Mouse (Mus musculus) layer of hippocampus, adult 18-20 months (tissue): ENCODE results near the gene Pde11a. TPM values are rescaled to one million over a fixed set of nuclear protein-coding genes. Genes with fewer than 3 reads are reported as not detected.

Source experiments
- DNase-seq, 2 experiments: peaks; one replicate each; pipeline ENCODE4 v3.0.0; 2022; ENCODE audit warnings: low spot score in 2 of 2
- microRNA-seq, 2 experiments: library from miRNA; unstranded; fragments of <30 nt; microRNA quantifications; one replicate each; pipeline ENCODE4 v1.2.0; 2021
- total RNA-seq, 2 experiments: library from RNA; stranded (reverse); gene quantifications; 2 replicates each; pipeline ENCODE4 v1.2.3; 2021

Pde11a gene
- total RNA-seq, 2 experiments from 2014 or later, result 18.5 to 21.6 TPM

DNA sequence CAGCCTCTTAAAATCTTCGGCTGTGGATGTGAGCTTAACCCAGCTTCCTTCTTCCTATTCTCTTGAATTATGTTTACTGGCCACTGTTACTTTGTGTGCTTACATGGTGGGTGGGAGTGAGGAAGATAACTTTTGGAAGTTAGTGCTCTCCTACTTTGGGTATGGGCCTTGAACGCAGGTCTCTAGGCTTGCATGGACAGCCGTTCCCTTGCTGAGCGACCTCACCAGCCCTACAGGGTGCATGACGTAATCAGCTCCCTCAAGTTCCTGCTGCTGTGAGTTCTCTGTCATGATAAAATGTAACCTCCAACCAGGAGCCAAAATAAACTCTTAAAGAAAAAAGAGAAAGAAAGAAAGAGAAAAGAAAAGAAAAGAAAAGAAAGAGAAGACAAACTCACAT lies 374.5 kb downstream of the Pde11a start:
- no peak for DNase-seq

DNA sequence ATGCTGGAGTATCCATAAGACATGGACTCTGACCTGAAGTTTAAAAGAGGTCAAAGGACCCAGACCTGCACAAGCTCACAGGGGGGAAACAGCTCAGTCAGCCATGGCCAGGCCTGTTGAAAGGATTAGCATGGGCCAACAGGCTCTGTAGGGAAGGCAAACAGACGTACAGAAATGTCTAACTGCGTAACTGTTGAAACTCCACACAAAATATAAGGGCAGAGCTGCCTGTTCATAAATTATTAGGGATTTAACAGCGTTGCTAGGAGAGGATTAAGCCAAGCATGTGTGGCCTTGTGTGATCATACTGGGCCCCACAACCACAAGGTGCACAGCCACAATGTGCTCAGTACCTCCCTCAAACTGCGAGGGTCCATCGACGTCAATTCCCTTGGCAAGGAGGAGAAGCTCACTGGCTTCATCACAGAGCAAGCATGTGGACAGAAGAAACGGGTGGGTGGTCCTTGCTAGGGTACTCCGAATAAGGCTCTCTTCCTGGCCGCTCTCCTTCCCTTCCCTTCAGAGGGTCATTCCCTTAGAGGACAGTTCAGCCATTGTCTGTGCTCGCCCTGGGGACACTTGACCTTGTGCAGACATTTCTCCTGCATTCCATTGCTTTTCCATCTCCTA lies 375.2 kb downstream of the Pde11a start:
- no peak for DNase-seq

DNA sequence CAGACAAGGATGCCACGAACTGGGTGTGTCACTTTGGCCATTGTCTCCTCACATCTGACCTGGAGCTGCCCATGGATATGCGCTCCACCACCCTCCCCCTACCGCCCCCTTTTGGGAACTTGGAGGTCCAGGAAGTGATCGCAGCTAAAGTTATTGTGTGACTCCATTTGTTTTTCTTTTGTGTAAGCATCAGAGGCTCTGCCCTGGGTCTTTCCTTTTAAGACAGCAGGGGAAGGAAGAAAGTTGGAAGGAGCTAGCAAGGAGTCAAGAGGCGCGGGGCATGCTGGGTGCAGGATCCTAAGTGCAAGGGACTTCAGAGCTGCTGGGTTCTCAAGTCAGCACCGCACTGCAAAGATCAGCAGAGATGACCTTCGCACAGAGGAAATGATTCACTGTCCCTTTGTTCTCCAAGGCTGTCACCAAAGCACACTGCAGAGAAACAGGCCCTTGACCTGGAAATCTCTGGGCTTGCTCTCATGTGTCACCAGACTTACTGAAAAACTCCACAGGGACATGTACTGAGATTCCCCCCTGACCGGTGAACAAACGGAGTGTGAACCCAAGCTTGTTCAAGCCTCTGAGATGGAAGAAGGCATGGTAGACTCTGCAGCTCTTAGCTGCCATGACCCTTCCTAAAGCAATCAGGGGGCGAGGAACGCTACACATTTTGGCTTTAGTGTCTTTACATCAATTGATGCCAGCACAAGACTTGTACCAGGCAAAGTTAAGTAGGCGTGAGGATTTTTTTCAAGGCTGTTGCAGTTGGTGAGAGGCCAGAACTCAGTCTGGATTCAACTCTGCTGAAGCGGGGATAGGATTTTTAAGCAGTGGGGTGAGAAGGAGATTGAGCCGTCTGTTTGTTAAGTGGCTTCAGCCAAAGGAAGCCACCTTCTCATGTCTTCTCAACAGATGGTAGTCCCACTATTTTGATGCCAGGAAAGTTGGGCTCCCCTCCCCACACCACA lies 377.9 kb downstream of the Pde11a start:
- peak; percentile 22 to 28 for DNase-seq

DNA sequence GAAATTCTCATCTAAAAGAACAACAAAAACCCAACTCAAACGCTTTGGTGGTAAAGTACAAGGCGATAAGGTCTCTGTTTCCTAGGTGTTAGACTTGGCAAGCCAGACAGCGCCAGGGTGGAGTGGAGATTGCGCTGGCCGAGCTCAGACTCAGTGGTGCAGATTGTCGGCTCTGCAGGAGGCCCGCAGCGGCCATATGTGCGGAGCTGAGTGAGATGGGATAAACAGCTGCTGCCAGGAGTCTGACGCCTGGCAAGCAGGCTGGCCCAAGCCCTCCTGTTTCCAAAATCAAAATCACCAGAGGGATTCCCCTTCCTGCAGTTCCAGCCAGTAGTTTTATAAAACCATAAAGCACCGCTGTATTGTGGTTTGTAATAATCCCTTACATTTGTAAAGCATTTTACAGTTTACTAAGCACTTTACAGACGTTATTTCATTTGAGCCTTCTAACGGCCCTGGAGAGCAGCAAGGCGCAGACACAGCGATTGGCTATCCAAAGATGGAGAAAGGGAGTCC lies 378.7 kb downstream of the Pde11a start:
- peak in 1 of 2 experiments; percentile 14 for DNase-seq

DNA sequence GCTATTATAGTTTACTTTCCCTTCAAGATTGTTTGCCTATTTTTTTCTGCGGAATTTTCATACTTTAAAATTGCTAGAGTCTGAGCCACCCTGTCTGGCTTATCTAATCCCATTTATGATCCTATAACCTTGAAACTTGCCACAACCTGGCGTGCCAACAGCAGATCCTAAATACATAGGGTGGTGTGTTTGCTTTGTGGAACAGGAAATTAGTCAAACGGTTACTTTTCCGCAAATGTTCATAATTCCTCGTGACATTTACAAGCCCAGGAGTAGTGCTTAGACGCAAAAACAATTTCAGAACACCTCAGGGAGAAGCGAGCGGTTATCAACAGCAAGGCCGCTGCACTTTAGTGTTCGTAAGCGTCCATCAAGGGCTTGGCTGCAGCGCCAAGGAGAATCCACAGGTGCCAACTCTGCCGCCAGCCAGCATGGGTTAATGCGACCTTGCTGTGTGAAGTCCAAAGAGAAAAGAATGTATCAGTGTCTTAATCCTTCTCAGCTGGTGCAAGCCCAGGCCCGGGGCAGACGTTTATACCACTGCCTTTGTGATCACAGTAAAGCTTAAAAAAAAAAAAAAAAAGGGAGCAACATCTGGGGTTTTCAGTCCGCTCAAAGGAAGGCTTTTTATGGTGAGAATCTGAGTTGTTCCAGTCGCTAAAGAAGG lies 379.3 kb downstream of the Pde11a start:
- no peak for DNase-seq

DNA sequence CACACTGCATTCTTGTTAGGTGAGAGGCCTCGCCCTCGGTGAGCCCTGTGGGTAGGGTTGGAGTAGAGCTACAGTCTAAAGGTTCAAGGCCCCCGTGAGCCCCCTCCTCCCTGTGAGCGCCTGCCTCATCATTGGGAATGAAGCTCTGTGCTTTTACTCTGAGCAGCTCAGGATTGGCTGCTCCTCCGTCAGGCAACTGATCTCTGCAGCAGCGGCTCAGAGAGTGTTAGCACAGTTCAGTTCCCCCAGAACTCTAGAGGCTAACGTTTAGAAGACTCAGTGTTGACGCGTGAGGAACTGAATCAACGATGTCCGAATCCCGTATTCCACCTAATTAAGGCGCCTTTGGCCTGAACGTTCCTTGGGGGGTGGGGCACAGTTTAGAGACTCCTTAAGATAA lies 382.9 kb downstream of the Pde11a start:
- no peak for DNase-seq

DNA sequence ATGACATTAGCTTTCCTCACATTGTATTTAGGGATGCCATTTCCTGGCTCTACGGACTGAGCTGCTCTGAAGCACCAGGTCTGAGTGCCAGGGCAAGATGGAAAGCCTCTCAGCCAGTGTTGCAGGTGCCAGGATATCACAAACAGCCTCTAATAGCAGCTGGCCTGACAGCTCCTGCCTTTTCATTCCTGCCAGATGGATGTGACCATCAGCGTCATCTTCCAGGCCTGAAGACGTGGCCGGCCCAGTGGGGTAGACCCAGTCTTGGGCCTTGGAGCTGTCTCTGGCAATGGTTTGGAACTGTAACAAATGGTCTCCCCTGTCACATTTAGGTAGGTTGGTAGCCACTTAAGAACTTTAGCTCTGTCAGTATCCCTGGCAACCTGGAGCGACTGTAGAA lies 385.3 kb downstream of the Pde11a start:
- DNase-seq, result no peak

DNA sequence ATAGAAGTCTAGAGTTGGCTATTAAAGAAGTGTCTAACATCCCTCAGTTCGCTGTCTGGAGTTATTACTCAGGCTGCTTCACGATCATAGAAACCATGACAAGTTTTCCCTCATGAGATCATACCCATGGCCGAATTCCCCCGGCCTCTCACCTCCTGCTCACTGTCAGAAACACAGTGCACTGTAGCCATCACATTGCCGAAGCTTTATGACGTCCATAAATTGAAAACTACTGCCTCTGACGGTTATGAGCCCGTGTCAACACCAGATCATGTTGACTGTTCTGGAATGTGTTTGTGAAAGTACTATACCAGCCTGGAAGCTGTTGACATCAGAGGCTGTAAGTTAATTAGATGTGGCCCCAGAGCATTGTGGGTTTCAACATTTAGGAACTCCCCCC lies 387.9 kb downstream of the Pde11a start:
- DNase-seq, result no peak

Small RNA genes within 50 kb of the gene (microRNA-seq; reads per million reads assigned to microRNA genes)
- gene Gm44337, result 0 reads per million in 2 experiments

Other genes with a start within 250 kb of the Pde11a start
- gene Cyct, start 21.7 kb upstream of the Pde11a start, total RNA-seq, result not detected
- 10 to 100 TPM; 42.5 to 45.6 TPM for gene Rbm45, start 31.2 kb upstream of the Pde11a start, total RNA-seq
- 10 to 100 TPM; 62.4 to 67.2 TPM for gene Osbpl6, start 67.7 kb upstream of the Pde11a start, total RNA-seq